Mouse (Mus musculus) ovary, postnatal 14 days (tissue): ENCODE measurements around the gene Naa15.

ENCODE experiments used
- DNase-seq: peaks from one replicate; pipeline ENCODE4 v3.0.0; 2022; ENCODE audit warnings: low spot score

The Naa15 gene

GRCm38 (mm10) chr3:51517467-51517866 lies 102.5 kb downstream of the Naa15 start:
- DNase-seq, result no peak

DNA sequence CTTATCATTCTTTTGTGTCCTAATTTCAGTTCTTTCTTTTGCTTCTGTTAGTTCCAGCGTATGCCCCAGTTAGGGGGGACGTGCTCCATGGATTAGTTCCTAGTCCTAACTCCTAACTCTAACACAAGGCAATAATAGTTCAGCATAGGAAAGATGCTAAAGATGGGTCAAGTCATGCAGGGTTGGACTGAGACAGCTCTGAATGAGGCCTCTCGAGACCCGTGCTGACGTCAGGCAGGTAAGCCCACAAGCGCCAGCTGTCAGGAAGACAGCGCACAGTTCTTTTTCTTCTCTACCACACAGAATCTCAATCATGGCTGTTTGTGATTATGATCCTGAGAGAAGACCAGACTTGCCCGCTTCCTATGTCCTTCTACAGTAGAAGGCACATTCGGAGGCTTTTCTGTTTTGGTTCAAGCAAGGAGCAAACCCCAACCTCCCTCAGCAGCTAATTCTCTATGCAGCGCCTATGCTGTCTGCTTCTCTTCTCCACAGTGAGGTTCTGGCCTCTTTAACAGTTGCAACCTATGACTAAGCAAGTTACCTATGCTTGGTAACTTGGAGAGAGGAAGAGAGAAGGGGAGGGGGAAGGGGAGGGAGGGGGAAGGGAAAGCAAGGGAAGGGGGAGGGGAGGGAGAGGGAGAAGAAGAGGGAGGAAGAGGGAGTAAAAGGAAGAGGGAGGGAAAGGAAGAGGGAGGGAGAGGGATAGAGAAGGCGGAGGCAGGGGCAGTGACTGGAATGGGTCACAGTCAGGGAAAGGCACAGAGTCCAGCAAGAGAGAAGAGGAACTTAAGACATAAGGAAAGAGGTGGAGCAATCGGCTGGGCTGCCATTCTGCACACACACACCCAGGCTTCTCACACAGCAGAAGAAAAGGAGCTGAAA lies 103.2 kb downstream of the Naa15 start:
- DNase-seq, result no peak

DNA sequence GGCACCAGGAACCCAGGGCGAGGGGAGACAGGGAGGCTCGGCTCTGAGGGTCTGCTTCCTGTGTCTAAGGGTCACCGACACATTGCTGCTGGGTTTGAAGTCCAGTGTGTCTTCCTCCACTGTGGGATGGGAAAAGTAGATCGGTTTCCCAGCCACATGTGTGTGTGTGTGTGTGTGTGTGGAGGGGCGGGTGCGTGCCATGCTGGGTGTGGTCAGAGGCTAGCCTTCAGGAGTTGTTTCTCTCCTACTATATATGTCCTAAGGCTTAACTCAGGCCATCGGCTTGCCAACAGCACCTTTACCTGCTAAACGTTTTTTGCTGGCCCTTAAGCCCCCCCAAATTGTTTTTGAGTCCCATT lies 103.8 kb downstream of the Naa15 start:
- DNase-seq, result no peak

- DNase-seq, result no peak
Measured at GRCm38 (mm10) chr3:51521262-51521661, 106.3 kb downstream of the Naa15 start.

DNA sequence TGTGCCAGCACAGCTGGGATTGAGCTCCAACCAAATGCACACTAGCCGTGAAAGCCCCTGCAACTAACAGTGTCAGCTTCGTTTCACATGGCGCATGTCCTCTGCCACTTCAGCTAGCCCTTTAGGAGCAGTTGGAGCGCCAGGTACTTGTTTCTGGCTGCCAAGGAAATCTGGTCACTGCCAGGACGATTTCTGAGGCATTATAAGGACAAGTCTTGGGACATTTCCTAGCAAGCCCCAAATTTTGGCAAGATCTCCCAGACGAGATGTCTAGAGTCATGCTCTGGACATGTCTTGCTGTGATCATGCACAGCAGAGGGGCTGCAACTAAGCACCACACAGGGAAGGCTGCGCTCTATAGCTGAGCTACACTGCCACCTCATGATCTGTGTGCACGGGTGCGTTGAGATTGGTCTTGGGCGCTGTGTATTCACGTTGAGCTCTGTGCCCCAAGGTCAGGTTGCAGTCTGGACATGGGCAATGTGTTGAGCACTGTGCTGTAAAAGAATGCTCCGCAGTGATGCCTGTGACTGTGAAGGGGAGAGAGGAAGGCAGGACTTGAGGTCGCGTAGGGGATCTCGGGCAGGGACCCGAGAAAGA lies 110.3 kb downstream of the Naa15 start:
- DNase-seq, result no peak
